Mouse (Mus musculus) ES-CJ7 (cell line): ENCODE results near the gene Atrn.

Source experiments
- DNase-seq: peaks from one replicate; pipeline ENCODE4 v3.0.0; 2011; ENCODE audit warnings: low read depth, low spot score

Atrn gene

GRCm38 (mm10) chr2:131072536-131072935, 166.2 kb downstream of the Atrn start:
- DNase-seq = no peak
